Mouse (Mus musculus) forebrain, embryonic 11.5 days (tissue): ENCODE measurements around the gene Gpr139. TPM values are rescaled to one million over a fixed set of nuclear protein-coding genes. Genes with fewer than 3 reads are reported as not detected.

Source experiments
- ATAC-seq: fragments of 200-750 bp; cut with Nextera tagmentation; replicated peaks from 2 replicates; pipeline ENCODE4 v1.8.0; 2017; ENCODE audit warnings: moderate TSS enrichment; ENCODE audit not compliant: low FRiP score
- DNase-seq: peaks from one replicate; pipeline ENCODE4 v3.0.0-alpha.2; 2017; ENCODE audit warnings: low spot score
- H3K27ac ChIP-seq: fragments of 300-500 bp; sonication (generic); 2 replicates; pipeline ENCODE4 v1.5.1; 2014; ENCODE audit warnings: low read depth, low read length
- H3K27me3 ChIP-seq: fragments of 300-500 bp; sonication (generic); 2 replicates; pipeline ENCODE4 v1.6.1; 2014; ENCODE audit warnings: mild to moderate bottlenecking, low read length, mixed read lengths; ENCODE audit not compliant: control insufficient read depth, insufficient read depth
- H3K36me3 ChIP-seq: fragments of 300-500 bp; sonication (generic); 2 replicates; pipeline ENCODE4 v1.6.1; 2014; ENCODE audit warnings: mild to moderate bottlenecking, low read length, moderate library complexity, mixed read lengths; ENCODE audit not compliant: control insufficient read depth, insufficient read depth
- H3K4me1 ChIP-seq: fragments of 300-500 bp; sonication (generic); replicated peaks from 2 replicates; pipeline ENCODE4 v1.6.1; 2014; ENCODE audit warnings: low read length, mixed read lengths; ENCODE audit not compliant: control insufficient read depth, insufficient read depth
- H3K4me2 ChIP-seq: fragments of 300-500 bp; sonication (generic); 2 replicates; pipeline ENCODE4 v1.6.1; 2014; ENCODE audit warnings: low read depth, mild to moderate bottlenecking, low read length, moderate library complexity, mixed read lengths; ENCODE audit not compliant: severe bottlenecking
- H3K4me3 ChIP-seq: fragments of 300-500 bp; sonication (generic); 2 replicates; pipeline ENCODE4 v1.5.1; 2014; ENCODE audit warnings: low read depth, low read length
- H3K9ac ChIP-seq: fragments of 300-500 bp; sonication (generic); 2 replicates; pipeline ENCODE4 v1.6.1; 2014; ENCODE audit warnings: low read length
- H3K9me3 ChIP-seq: fragments of 300-500 bp; sonication (generic); 2 replicates; pipeline ENCODE4 v1.6.1; 2016; ENCODE audit warnings: low read length, mixed read lengths; ENCODE audit not compliant: control insufficient read depth
- WGBS: fragments of 180-500 bp; shearing (Covaris S2); extraction: QIAGEN DNeasy Blood & Tissue Kit; methylation state at CpG from one replicate; pipeline ENCODE4 v1.1.7; 2014; 5-methylcytosine and 5-hydroxymethylcytosine counted together
- polyA plus RNA-seq: library from polyadenylated mRNA; unstranded; fragments of >200 nt; fragmentation: Nextera tagmentation; extraction: Ambion mirVana; gene quantifications from 2 replicates; pipeline ENCODE4 v1.2.1, GENCODE M21; 2014

Gpr139 gene
- polyA plus RNA-seq, 1 experiment from 2014 or later: 0.56 TPM

- ATAC-seq: no peak
- Histone ChIP-seq H3K4me3 (no peak overlapping the region), H3K27me3 (no peaks in the 10 kb centered on the region), H3K27ac (no peak overlapping the region), H3K36me3 (no peaks in the 10 kb centered on the region), H3K4me1 (no peaks in the 10 kb centered on the region), H3K9ac (no peak overlapping the region), H3K4me2 (no peak overlapping the region), H3K9me3 (no peaks in the 10 kb centered on the region)
- DNase-seq: no peak
- WGBS: 86% methylated on average over 3 of the region's 3 CpGs
Measured at GRCm38 (mm10) chr7:119160015-119160414, 24.4 kb downstream of the Gpr139 start.

GRCm38 (mm10) chr7:119111771-119112170, 72.6 kb downstream of the Gpr139 start:
- ATAC-seq (no peak), DNase-seq (peak; percentile 72)
- 71% methylated on average over 8 of the region's 8 CpGs for WGBS
- no peak overlapping the region for H3K27ac ChIP-seq
- H3K4me1 ChIP-seq: no peaks in the 10 kb centered on the region
- H3K36me3 ChIP-seq: no peaks in the 10 kb centered on the region
- H3K27me3 ChIP-seq: no peaks in the 10 kb centered on the region
- no peaks in the 10 kb centered on the region for H3K9me3 ChIP-seq
- H3K9ac ChIP-seq: no peak overlapping the region
- H3K4me2 ChIP-seq: no peak overlapping the region
- H3K4me3 ChIP-seq: no peak overlapping the region

GRCm38 (mm10) chr7:119105878-119106277, 78.5 kb downstream of the Gpr139 start:
- Histone ChIP-seq H3K27me3 (no peaks in the 10 kb centered on the region), H3K27ac (no peak overlapping the region), H3K4me2 (no peak overlapping the region), H3K4me1 (no peaks in the 10 kb centered on the region), H3K9me3 (no peaks in the 10 kb centered on the region), H3K36me3 (no peaks in the 10 kb centered on the region), H3K9ac (no peak overlapping the region), H3K4me3 (no peak overlapping the region)
- DNase-seq: no peak
- WGBS: 88% methylated on average over 4 of the region's 4 CpGs
- ATAC-seq: no peak

GRCm38 (mm10) chr7:119096583-119096982, 87.8 kb downstream of the Gpr139 start:
- H3K9ac ChIP-seq: no peak overlapping the region
- 82% methylated on average over 3 of the region's 3 CpGs for WGBS
- H3K27ac ChIP-seq: no peak overlapping the region
- ATAC-seq (no peak), DNase-seq (no peak)
- H3K4me3 ChIP-seq: no peak overlapping the region
- no peaks in the 10 kb centered on the region for H3K27me3 ChIP-seq
- H3K9me3 ChIP-seq: no peaks in the 10 kb centered on the region
- H3K36me3 ChIP-seq: no peaks in the 10 kb centered on the region
- H3K4me2 ChIP-seq: no peak overlapping the region
- no peaks in the 10 kb centered on the region for H3K4me1 ChIP-seq

Other genes starting within 250 kb of the Gpr139 start
- 18.1 and 19.8 TPM in 2 replicates for gene Gprc5b, start 189.4 kb downstream of the Gpr139 start, polyA plus RNA-seq